Mouse (Mus musculus) forebrain, embryonic 11.5 days (tissue): ENCODE results near the gene Slc25a28. TPM values are rescaled to one million over a fixed set of nuclear protein-coding genes. Genes with fewer than 3 reads are reported as not detected.
A peak's percentile ranks its signal among the peaks of the same experiment; 100 is the strongest.

Experiments used
- ATAC-seq: fragments of 200-750 bp; cut with Nextera tagmentation; replicated peaks from 2 replicates; pipeline ENCODE4 v1.8.0; 2017; ENCODE audit warnings: moderate TSS enrichment; ENCODE audit not compliant: low FRiP score
- DNase-seq: peaks from one replicate; pipeline ENCODE4 v3.0.0-alpha.2; 2017; ENCODE audit warnings: low spot score
- H3K27ac ChIP-seq: fragments of 300-500 bp; sonication (generic); 2 replicates; pipeline ENCODE4 v1.5.1; 2014; ENCODE audit warnings: low read depth, low read length
- H3K27me3 ChIP-seq: fragments of 300-500 bp; sonication (generic); 2 replicates; pipeline ENCODE4 v1.6.1; 2014; ENCODE audit warnings: mild to moderate bottlenecking, low read length, mixed read lengths; ENCODE audit not compliant: control insufficient read depth, insufficient read depth
- H3K36me3 ChIP-seq: fragments of 300-500 bp; sonication (generic); 2 replicates; pipeline ENCODE4 v1.6.1; 2014; ENCODE audit warnings: mild to moderate bottlenecking, low read length, moderate library complexity, mixed read lengths; ENCODE audit not compliant: control insufficient read depth, insufficient read depth
- H3K4me1 ChIP-seq: fragments of 300-500 bp; sonication (generic); replicated peaks from 2 replicates; pipeline ENCODE4 v1.6.1; 2014; ENCODE audit warnings: low read length, mixed read lengths; ENCODE audit not compliant: control insufficient read depth, insufficient read depth
- H3K4me2 ChIP-seq: fragments of 300-500 bp; sonication (generic); 2 replicates; pipeline ENCODE4 v1.6.1; 2014; ENCODE audit warnings: low read depth, mild to moderate bottlenecking, low read length, moderate library complexity, mixed read lengths; ENCODE audit not compliant: severe bottlenecking
- H3K4me3 ChIP-seq: fragments of 300-500 bp; sonication (generic); 2 replicates; pipeline ENCODE4 v1.5.1; 2014; ENCODE audit warnings: low read depth, low read length
- H3K9ac ChIP-seq: fragments of 300-500 bp; sonication (generic); 2 replicates; pipeline ENCODE4 v1.6.1; 2014; ENCODE audit warnings: low read length
- H3K9me3 ChIP-seq: fragments of 300-500 bp; sonication (generic); 2 replicates; pipeline ENCODE4 v1.6.1; 2016; ENCODE audit warnings: low read length, mixed read lengths; ENCODE audit not compliant: control insufficient read depth
- WGBS: fragments of 180-500 bp; shearing (Covaris S2); extraction: QIAGEN DNeasy Blood & Tissue Kit; methylation state at CpG from one replicate; pipeline ENCODE4 v1.1.7; 2014; 5-methylcytosine and 5-hydroxymethylcytosine counted together
- microRNA-seq: library from miRNA; unstranded; fragments of <30 nt; microRNA quantifications from one replicate; pipeline ENCODE4, GENCODE M21; 2016; ENCODE audit not compliant: insufficient number of aligned reads
- polyA plus RNA-seq: library from polyadenylated mRNA; unstranded; fragments of >200 nt; fragmentation: Nextera tagmentation; extraction: Ambion mirVana; gene quantifications from 2 replicates; pipeline ENCODE4 v1.2.1, GENCODE M21; 2014

Slc25a28 gene
- polyA plus RNA-seq, 1 experiment from 2014 or later, result 12.6 TPM

- Histone ChIP-seq H3K36me3 (no peaks in the 10 kb centered on the region), H3K4me3 (peak overlapping the region; percentile 45), H3K9ac (peak overlapping the region; percentile 74), H3K27ac (peak overlapping the region; percentile 85), H3K27me3 (peaks cover 74% of the 10 kb centered on the region), H3K4me1 (peaks cover 27% of the 10 kb centered on the region), H3K9me3 (no peaks in the 10 kb centered on the region), H3K4me2 (peak overlapping the region; percentile 80)
- ATAC-seq (no peak; the same call in 1 of the 2 replicates), DNase-seq (no peak)
- 1% methylated on average over 12 of the region's 12 CpGs for WGBS
Observed at GRCm38 (mm10) chr19:43616889-43617288, 57.8 kb downstream of the Slc25a28 start.

- Histone ChIP-seq H3K4me1 (peaks cover 31% of the 10 kb centered on the region), H3K4me2 (peak overlapping the region; percentile 80), H3K9ac (peak overlapping the region; percentile 74), H3K27me3 (peaks cover 74% of the 10 kb centered on the region), H3K27ac (peak overlapping the region; percentile 85), H3K4me3 (peak overlapping the region; percentile 45), H3K9me3 (no peaks in the 10 kb centered on the region), H3K36me3 (no peaks in the 10 kb centered on the region)
- WGBS, result under 1% methylated on average over 35 of the region's 35 CpGs
- DNase-seq (peak; percentile 92), ATAC-seq (peak; percentile 84)
Observed at GRCm38 (mm10) chr19:43616415-43616861, 58.2 kb downstream of the Slc25a28 start.

- Histone ChIP-seq H3K4me3 (peak overlapping the region; percentile 45), H3K27ac (peak overlapping the region; percentile 85), H3K4me1 (peaks cover 34% of the 10 kb centered on the region), H3K9me3 (no peaks in the 10 kb centered on the region), H3K36me3 (no peaks in the 10 kb centered on the region), H3K4me2 (peak overlapping the region; percentile 80), H3K27me3 (peaks cover 74% of the 10 kb centered on the region), H3K9ac (peak overlapping the region; percentile 74)
- DNase-seq (peak; percentile 68), ATAC-seq (peak; percentile 4)
- WGBS, result under 1% methylated on average over 33 of the region's 34 CpGs
Observed at GRCm38 (mm10) chr19:43615571-43616414, 58.9 kb downstream of the Slc25a28 start.

GRCm38 (mm10) chr19:43615074-43615445, 59.6 kb downstream of the Slc25a28 start:
- H3K4me1 ChIP-seq, result peaks cover 41% of the 10 kb centered on the region
- peak overlapping the region; percentile 85; the same call in 1 of the 2 replicates for H3K27ac ChIP-seq
- no peaks in the 10 kb centered on the region for H3K9me3 ChIP-seq
- under 1% methylated on average over 20 of the region's 20 CpGs for WGBS
- peak overlapping the region; percentile 74 for H3K9ac ChIP-seq
- H3K4me2 ChIP-seq, result peak overlapping the region; percentile 80
- H3K36me3 ChIP-seq, result no peaks in the 10 kb centered on the region
- H3K4me3 ChIP-seq, result peak overlapping the region; percentile 45
- peaks cover 74% of the 10 kb centered on the region for H3K27me3 ChIP-seq
- peak; percentile 77 for DNase-seq
- no peak for ATAC-seq

- Histone ChIP-seq H3K9ac (peak overlapping the region; percentile 74), H3K9me3 (no peaks in the 10 kb centered on the region), H3K4me2 (peak overlapping the region; percentile 80), H3K27me3 (peaks cover 74% of the 10 kb centered on the region), H3K4me3 (peak overlapping the region; percentile 45), H3K27ac (peak overlapping the region; percentile 85; the same call in 1 of the 2 replicates), H3K36me3 (no peaks in the 10 kb centered on the region), H3K4me1 (peaks cover 41% of the 10 kb centered on the region)
- DNase-seq (peak; percentile 79), ATAC-seq (no peak)
- WGBS, result under 1% methylated on average over 90 of the region's 92 CpGs
Observed at GRCm38 (mm10) chr19:43614341-43615073, 60.2 kb downstream of the Slc25a28 start.

Small RNA genes within 50 kb of the gene (microRNA-seq; reads per million reads assigned to microRNA genes)
- gene Gm22646, result not detected

Other genes starting within 250 kb of the Slc25a28 start
- gene Cnnm1, start 234.4 kb downstream of the Slc25a28 start, polyA plus RNA-seq, result 0.35 and 0.37 TPM in 2 replicates
- 45.5 and 48.2 TPM in 2 replicates for gene Got1, start 150.3 kb downstream of the Slc25a28 start, polyA plus RNA-seq
- 4.1 and 5.7 TPM in 2 replicates for gene Nkx2-3, start 62.6 kb downstream of the Slc25a28 start, polyA plus RNA-seq
- gene Entpd7, start 14.8 kb upstream of the Slc25a28 start, polyA plus RNA-seq, result 10.7 and 11.8 TPM in 2 replicates
- 12.5 and 13.7 TPM in 2 replicates for gene Cutc, start 78.1 kb upstream of the Slc25a28 start, polyA plus RNA-seq
- 12.4 and 13.6 TPM in 2 replicates for gene Cox15, start 78.1 kb upstream of the Slc25a28 start, polyA plus RNA-seq
- not detected in 2 replicates for gene Abcc2, start 107.3 kb upstream of the Slc25a28 start, polyA plus RNA-seq